Mouse (Mus musculus) liver, postnatal 0 days (tissue): ENCODE results near the gene Camk2n1.

Experiments used
- CTCF ChIP-seq: sonication (generic); IDR thresholded peaks from 2 replicates; pipeline ENCODE4 v1.5.1; 2016; ENCODE audit warnings: antibody characterized with exemption, low read depth
- EP300 ChIP-seq: IDR thresholded peaks from 2 replicates; pipeline ENCODE4 v1.6.1; 2016; ENCODE audit warnings: antibody characterized with exemption, low read depth, mild to moderate bottlenecking

GRCm38 (mm10) chr4:138466690-138467089 lies 12.6 kb downstream of the Camk2n1 start:
- no peak for TF ChIP-seq EP300
- peak; percentile 24; the same call in 1 of the 2 replicates for TF ChIP-seq CTCF
